Mouse (Mus musculus) T-helper 2 cell (primary cell): ENCODE results near the gene Nop10.

Experiments used
- in situ Hi-C: fragments of 300-600 bp; cut with MboI, MseI; formaldehyde crosslinking; loops from one replicate; pipeline ENCODE4 v1.15.1; 2025; ENCODE audit warnings: high pct_unique_total_duplicates

Nop10 gene

DNA sequence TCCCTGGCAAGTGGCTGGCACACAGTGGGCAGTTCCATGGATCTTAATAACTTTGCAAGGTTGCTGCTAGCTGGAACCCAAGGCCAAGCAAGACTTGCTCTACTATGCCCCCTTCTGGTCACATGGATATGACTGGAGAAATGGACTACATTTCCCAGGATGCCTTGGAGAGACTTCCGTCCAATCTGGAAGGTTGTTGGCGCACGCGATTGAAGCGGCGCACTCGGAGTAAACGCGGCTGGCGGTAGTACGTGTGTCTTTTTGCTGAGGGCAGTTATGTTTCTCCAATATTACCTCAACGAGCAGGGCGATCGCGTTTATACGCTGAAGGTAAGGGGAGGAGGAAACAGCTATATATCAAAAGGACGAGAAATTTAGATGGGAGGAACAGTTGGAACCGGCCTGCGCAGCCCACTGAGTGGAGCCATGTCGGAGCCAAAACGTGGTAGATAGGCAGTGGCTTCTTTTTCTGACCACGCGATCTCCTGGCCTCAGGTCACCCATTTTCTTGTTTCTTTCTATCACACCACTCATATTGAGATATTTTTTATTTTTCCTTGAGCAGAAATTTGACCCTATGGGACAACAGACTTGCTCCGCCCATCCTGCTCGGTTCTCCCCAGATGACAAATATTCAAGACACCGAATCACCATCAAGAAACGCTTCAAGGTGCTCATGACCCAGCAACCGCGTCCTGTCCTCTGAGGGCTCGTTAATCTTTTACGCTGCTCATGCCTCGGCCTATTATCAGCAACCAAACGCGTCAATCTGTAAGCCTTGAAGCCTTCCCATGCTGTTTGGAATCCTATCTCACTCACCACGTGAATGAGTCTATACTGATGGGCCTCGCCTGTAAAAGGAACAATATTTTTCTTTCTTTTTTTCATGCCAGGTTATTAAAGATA, at the start of gene Nop10:
Gene Nop10 (plus strand): TSS at position 179 of the 906 bp plus-strand sequence.
- in situ Hi-C loops: loop anchor here (25.0 kb wide), 2 partner anchors 225 to 1575 kb away; partner anchors contain the start of genes Arhgap11a, Aven, Chrm5 and Scg5

DNA sequence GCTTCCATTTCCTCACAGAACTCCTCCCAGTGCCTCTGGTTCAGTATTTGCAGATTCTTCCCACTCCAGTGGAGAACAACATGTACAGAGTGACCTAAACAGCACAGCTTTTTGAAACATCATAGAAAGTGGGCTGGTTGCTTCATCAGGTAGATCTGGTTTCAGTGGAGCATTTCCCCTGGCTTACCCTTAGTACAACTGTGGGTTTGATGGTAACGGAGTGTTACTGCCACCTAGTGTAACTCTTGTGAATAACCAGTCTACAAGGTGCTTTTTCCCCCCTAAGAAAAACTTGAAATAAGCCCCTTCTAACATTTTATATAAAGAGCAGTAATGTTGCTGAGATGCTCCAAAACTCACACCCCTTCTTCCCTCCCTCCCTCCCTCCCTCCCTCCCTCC, 45.7 kb upstream of the Nop10 start:
- in situ Hi-C loops: no loop called here

DNA sequence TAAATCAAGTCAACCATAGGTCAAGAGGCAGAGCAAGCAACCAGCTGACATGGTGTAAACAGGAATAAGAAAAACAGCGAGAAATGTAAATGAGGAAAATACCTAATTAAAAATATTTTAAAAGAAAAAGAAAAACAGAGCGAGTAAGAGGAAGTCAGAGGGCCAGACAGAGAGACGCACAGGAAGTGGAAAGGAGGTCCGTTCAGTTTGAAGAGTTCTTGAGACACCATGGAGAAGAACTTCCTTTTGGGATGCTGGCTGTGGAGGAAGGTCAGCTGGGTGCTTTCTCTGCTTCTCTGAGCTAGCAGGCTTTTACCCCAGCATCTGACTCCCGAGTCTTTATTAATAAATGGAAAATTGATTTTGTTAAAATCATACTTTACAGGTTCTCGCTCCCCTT, 44.1 kb upstream of the Nop10 start:
- in situ Hi-C loops: no loop called here

DNA sequence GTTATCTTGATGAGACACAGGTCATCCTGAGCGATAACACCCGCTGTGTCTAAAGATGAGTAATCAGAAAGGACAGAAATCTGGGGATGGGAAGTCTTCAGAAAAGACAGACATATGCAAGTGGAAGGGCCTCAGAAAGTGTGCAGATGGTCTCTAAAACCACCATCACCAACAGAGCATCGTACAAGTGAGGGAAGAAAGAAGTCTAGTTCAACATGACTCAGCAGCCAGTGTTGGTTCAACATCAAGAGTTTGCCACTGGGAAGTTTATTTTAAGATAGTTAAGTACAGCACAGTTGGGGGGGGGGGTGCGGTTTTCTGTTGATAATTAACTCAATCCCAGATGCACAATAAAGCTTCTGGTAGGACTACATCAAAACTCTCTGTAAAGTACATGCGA, 40.8 kb upstream of the Nop10 start:
- in situ Hi-C loops: no loop called here

DNA sequence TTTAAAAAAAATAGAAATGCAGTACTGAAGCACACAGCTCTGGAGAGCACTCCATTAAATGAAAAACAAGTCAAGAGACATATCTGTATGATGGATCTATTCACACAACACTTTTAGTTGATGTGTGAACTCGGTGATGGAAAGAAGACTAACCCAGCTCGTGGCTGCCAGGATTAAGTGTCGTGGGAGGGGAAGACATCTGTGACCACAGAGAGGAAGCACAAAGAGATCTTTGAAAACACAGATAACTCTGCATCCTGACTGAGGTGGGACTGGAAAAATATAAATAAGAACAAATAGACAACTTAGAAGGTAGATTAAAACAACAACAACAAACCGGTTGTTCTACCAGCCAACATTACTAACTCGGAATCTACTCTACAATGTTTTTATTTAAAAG, 39.1 kb upstream of the Nop10 start:
- in situ Hi-C loops: no loop called here

DNA sequence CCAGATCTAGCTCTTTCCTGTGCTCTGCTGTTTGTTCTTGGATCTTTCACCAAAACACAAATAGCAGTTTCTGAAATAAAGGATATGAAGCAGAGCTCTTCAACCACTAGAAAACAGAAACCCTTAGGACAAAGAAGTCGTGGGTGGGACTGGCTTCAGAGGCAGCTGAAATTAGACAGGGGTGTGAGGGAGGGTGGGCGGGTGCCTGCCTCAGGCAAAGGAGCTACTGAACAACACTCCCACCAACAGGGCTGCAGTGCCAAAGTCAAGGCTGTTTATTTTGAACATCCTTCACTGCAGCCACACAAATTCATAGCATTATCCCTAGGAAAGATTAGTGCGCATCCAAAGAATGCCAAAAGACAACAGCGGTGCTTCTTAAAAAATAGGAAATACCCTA, 37.4 kb upstream of the Nop10 start:
- in situ Hi-C loops: no loop called here

DNA sequence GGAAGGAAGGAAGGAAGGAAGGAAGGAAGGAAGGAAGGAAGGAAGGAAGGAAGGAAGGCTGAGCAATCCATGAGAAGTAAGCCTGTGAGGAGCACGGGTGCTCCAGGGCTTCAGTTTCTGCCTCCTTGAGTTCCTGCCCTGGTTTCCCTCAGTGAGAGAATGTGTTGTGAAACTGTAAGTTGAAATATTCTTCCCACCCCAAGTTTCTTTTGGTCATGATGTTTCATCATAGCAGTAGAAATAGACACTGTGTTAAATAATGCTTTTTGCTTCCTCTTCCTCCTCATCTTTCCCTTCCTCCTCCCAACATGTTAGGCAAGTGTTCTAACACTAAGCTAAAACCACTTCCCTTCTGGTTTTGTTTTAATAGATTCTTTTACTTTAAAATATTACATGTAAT, 29.1 kb upstream of the Nop10 start:
- in situ Hi-C loops: no loop called here

DNA sequence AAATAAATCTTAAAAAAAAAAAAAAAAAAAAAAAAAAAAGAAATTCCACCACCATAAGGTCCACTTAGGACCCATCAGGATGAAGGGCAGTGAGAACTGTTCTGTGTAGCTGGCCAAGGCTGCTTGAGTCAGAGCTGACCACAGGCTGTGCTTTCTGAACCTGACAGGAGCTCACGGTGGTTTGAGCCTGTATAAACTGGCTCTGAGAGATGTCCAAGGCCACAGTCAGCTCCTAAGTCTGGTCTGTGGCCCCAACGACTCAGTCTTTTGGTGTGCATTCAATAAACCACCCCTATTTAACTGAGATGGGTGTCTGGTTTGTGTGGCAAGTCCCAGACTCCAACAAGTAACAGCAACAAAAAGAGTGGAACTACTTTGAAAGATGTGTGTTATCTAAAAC, 25.1 kb upstream of the Nop10 start:
- in situ Hi-C loops: no loop called here

DNA sequence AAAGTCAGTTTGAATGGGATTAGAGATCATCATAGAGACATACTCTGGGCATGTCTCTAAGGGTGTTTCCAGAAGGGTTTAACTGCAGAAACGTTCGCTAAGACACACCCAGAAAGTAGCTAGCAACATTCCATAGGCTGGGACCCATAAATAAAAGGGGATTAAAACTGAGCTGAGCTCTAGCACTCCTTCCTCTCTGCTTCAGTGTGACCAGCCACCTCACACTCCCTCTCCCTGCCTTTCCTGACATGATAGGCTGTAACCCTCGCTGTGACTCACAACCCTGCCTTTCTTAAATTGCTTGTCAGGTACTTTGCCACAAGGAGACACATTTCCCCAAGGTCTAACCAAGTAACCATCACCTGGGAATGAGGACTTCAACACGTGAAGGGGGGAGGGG, 23.7 kb upstream of the Nop10 start:
- in situ Hi-C loops: no loop called here

DNA sequence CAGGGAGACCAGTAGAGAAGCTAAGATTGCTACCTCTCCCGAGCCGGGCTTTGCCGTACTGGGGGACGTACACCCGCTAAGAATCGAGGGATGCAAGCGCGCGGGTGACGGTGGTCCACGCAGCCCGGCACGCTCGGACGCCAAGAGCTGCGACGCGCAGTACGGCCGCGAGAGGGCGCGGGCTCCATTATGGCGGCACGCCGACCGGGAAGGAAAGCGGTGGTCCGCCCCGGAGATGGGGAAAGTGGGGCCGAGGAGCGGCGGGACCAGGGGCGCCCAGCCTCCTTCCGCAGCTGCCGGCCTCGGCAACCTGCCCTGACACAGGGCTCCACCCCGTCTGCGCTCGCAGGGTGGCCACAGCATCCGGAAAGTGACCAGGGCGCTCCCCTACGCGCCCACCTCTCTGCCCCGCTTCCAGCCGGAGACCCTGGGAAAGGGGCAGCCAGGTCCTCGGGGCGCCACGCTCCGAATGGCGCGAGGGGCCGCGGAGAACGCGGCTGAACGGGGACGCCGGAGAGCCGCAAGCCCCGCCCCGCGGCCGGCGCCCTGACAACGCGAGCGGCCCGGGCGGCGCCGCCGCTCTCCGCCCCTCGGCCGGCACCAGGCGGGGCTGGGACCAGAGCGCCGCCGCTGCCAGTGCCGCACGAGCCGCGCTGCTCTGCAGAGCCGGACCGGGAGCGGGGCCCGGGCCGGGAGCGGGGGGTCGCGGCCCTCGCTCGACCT, 22.4 kb upstream of the Nop10 start, which contains the start of gene Lpcat4:
Gene Lpcat4 (plus strand): TSS at position 257 of the 723 bp plus-strand sequence.
- in situ Hi-C loops: no loop called here

DNA sequence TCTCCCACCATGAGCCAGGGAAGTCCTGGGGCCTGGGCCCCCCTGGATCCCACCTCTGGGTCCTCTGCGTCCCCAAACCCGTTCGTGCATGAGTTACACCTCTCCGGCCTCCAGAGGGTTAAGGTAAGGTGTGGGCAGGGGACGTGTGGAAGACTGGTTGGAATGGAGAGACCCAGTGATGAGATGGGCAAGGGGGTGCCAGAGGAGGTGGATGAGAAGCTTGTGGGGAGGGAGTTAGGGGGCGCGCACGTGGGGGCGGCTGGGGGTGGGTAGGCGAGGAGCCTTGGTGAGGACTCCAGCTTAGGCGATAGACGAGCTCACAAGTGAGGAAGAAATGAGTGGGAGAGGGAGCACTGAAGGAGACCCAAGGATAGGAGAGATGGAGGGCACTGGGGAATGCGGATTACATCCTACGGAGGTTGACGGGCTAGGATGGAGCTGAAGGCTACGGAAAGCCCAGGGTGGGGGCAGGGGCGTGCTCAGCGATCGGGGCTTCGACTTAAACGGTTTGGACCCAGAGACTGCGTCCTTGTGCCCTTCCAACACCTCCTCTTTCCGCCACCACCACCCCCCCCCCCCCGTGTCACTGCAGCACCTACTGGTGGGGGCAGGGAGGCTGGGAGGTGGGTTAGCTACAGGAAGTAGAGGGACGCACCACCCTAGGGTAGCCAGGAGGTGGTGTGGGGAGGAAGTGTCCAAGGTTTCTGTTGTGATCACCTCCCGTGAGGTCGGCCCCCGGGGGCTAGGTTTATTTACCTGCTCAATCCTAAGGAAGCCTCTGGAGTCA, 21.6 kb upstream of the Nop10 start:
- in situ Hi-C loops: no loop called here

DNA sequence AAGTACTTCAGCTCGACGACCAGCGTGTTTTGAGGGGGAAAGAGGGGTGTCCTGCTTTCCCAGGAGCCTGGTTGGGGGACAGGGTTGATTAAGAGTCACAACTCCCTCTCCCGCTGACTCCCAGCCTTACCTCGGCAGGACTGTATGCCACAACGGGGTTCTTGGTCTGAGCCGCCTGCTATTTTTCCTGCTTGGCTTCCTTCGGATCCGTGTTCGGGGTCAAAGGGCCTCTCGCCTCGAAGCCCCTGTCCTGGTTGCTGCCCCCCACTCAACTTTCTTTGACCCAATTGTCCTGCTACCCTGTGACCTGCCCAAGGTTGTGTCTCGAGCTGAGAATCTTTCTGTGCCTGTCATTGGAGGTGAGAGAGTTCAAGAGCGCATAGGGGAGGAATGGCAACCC, 19.9 kb upstream of the Nop10 start:
- in situ Hi-C loops: no loop called here

DNA sequence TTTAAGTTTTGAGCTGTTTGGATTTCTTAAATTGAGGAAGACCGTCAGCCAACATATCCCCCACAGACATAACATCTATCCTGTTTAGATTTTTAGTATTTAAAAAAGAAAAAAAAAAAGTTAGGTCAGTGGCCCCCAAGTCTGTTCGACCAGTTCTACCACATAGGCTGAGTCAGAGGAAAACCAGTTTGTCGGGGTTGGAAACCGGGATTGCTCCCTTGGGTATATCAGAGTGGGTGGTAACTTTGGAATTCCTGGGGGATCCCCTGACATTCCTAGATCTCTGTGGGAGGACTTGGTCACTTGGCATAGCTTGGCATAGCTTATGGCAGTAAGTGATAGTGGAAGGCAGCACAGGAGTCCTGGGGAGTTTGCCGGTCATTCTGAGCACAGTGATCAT, 16.4 kb upstream of the Nop10 start:
- in situ Hi-C loops: no loop called here

DNA sequence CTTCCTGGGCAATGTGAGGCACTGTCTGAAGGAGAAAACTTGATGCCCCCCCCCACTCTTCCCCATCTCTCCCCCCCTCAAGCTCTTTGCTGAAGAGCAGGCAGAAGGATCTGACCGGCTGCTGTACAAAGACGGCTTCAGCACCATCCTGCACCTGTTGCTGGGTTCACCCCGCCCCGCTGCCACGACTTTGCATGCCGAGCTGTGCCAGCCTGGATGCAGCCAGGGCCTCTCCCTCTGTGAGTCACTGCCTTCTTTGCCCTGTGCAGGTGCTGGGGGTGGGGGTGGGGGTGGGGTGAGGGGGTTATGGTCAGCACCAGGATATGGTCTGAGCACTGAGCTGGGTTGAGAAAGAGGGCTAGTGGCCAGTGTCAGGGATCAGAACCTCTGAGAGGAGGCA, 15.5 kb upstream of the Nop10 start:
- in situ Hi-C loops: no loop called here

DNA sequence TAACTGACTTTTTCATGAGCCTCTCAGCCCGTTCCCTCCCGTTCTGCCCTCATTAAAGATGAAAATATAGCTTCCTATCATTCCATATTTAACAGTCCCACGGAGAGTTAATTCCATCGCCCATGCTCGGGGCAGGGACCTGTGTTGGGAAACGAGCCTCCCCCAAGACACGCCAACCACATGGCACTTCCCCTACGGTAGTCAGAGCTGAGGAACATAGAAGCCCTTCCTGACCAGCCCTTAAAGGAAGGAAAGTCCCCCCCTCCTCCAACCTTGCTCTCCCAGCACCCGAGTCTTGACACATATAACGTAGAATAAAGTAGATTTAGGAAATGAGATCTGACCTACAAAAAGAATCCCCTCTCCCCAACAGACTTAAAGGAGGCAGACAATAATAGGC, 14.4 kb upstream of the Nop10 start:
- in situ Hi-C loops: no loop called here

DNA sequence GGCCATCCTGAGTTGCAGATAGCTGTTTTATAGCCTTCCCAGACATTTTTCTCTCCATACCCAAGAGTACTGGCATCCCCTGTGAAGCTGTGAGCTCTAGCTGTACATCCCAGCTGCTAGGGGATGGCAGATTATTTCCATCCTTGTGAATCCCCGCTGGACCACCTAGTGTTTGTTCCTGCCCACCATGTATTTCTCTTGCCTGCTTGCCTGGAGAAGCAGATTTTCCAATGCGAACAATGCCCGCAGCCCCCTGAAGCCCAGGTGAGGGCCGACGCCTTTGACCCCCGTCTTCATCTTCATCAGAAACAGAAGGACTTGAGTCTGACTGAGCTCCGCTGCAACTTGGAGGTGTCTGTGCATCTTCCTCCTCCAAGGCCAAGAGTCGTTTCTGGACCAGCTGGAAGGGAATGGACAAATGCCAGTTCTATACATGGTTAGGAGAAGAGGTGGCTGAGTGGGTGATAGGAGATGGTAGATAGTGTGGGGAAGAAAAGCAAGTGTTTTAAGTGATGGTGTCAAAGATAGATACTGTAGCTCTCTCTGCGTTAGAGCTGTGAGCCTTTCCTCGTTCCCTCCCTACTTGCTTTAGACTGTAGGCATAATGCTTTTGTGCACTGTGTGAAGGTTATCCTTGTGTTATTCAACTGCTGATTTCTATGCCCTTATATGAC, 11.8 kb upstream of the Nop10 start:
- in situ Hi-C loops: loop anchor here (25.0 kb wide), 2 partner anchors 237 to 1587 kb away; partner anchors contain the start of genes Arhgap11a, Aven, Chrm5 and Scg5

DNA sequence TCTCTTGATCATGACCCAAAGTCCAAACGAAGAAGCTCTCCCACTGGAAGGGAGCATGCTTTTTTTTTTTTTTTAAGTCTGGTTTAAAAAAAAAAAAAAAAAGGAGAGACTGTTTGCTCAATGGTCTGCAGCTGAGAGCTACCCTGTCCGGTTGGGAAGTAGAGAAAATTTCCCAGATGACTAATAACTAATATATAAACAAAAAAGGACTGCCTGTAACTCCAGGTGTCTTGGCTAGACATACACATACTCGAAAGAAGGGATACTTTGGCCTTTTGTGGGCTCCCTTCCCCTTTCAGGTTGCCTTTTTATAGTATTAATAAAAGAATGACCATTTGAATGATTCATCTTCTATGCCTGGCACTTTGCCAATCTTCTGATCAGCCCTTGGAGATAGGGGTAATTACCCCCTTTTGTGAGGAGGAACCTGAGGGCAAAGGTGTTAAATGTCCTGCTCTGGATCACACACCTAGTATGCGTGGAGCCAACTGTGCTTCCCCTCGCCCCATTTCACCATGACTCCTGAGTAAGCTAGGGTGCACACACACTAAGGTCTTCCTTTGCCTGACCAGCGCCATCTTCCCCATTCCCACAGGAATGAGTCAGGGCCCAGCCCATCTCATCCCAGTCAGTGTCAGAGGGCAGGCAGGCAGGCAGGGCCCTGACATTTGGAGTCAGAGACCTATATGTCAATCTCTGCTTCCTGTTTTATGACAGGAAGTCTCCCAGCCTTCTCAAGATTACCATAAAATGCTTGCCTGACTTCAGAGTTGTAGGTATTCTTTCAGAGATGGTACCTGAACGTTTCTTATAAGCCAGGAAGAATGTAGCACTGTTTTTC, 6.8 kb upstream of the Nop10 start:
- in situ Hi-C loops: loop anchor here (25.0 kb wide), 2 partner anchors 232 to 1582 kb away; partner anchors contain the start of genes Arhgap11a, Aven, Chrm5 and Scg5

DNA sequence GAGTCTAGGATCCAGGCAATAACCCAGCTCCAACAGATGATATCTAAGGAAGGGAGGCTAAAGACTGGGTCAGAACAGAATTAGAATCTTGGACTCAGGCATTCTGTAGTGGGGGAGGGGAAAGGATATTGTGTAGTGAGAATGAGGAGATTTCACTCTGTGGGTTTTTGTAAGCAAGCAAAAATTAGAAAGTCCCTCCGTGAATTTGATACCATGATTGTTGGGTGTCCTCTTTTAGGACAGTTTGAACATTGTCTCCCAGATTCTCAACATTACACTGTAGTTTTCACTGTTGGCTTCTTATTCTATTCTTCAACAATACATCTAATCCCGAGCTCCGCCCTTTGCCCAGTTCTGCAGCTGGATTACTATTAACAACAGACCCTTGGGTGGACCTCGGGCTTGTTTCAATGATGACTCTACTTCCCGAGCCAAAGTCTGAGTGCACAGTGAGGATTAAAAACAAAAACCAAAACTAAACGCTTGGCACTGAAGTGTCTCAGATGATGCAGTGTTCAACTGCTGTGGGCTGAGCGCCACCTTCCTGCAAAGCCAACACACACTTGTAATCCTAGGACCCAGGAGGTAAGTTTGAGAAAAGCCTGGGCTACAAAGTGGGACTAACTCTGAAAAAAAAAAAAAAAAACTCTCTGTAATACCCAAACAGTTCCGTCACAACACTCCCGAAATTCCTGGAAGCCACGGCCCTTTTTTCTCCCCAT, 2.3 kb upstream of the Nop10 start, which contains the start of gene Nutm1:
Gene Nutm1 (minus strand): TSS at position 51 of the 722 bp plus-strand sequence.
- in situ Hi-C loops: loop anchor here (25.0 kb wide), 2 partner anchors 228 to 1578 kb away; partner anchors contain the start of genes Arhgap11a, Aven, Chrm5 and Scg5

DNA sequence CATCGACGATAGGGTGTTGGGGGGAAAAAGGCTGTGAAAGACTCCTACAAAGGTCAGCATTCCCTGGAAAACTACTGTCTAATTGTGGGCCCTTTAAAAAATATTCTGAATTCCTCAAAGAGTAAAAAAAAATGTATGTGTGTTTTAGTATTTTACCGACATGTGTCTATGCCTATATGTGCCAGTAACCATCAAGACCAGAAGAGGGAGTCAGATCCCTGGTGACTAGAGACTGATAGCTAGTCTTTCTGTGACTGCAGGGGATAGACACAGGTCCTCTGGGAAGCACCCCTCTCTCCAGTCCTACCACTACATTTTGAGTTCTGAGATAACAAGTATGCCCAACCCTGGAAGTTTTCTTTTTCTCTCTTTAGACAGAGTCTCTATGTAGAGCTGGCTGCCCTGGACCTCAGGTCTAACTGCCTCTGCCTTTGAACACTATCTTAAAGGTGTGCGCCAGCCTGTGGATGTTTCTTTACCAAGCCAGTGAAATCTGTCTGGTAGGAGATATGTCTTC, 1.1 kb downstream of the Nop10 start:
- in situ Hi-C loops: loop anchor here (25.0 kb wide), 2 partner anchors 224 to 1574 kb away; partner anchors contain the start of genes Arhgap11a, Aven, Chrm5 and Scg5
